Mouse (Mus musculus): Measurements from ENCODE around the gene Nfatc2. TPM values are rescaled to one million over a fixed set of nuclear protein-coding genes. Genes with fewer than 3 reads are reported as not detected.

Nfatc2 gene
- polyA plus RNA-seq, 1 experiment from 2014 or later: 7.3 TPM

DNA sequence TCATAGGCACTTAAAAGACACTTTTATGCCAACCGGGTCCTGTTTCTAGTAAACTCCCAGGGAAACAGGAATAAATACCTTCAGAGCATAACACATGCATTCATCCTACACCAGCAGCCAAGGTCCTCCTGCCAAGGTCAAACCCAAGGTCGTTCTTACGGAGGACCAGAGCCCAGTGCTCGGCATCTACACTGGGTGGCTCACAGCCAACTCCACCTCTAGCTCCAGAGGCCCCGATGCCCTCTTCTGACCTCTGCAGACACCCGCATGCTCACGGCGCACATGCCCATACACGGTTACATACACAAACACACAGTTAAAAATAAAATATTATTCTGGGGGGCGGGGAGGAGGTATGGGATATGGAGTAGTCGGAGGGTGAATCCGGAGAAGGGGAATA lies 14.9 kb downstream of the Nfatc2 start:
- 85% methylated on average over 12 of the region's 12 CpGs for WGBS
- no peak for ATAC-seq (ENCODE audit: low FRiP score, low read depth)
- H3K27ac ChIP-seq: no peak overlapping the region
- no peaks in the 10 kb centered on the region for H3K9me3 ChIP-seq
- no peak overlapping the region for H3K9ac ChIP-seq
- no peak overlapping the region for H3K4me2 ChIP-seq (replicated peaks)
- H3K4me3 ChIP-seq: no peak overlapping the region
- no peaks in the 10 kb centered on the region for H3K36me3 ChIP-seq
- H3K27me3 ChIP-seq: peaks cover 31% of the 10 kb centered on the region
- peaks cover 74% of the 10 kb centered on the region for H3K4me1 ChIP-seq

DNA sequence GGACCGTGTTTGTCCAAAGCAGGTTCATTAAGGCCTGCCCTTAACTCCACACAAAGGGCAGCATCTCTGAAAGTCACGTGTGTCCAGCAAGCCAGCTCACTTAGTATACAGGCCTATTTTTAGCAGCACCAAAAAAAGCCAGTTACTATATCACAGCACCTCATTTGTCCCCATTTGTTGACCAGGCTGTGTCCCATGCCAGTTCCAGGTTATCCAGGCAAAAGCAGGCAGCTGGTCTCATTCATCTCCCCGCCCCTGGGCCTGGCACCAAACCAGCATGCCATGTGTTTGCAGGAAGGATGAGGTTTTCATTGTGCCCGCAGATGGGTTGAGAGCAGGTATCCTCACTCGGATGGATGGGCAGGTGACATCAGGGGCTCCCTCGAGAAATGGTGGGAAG lies 16.6 kb downstream of the Nfatc2 start:
- no peak for ATAC-seq (ENCODE audit: low FRiP score, low read depth)
- Histone ChIP-seq H3K4me1 (peaks cover 81% of the 10 kb centered on the region), H3K4me3 (no peak overlapping the region)

DNA sequence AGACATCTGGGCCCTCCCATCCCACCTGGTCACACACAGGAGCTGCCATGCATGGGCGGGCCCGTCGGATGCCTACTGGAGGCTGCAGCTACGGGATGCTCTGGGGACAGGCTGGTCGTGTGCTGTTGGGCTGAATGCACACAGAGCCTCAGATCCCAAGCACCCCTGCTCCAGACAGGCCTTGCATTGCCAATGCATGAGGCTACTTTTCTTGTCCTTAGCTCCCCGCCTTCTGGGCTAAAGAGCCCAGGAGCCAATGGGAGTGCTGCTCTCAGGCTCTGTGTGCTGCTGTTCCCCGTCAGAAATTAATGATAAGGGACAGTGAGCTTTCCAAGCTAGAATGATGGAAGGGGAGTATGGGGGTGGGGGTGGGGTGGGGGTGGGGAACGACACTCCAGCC lies 17.0 kb downstream of the Nfatc2 start:
- H3K4me2 ChIP-seq (replicated peaks): no peak overlapping the region
- H3K4me3 ChIP-seq: no peak overlapping the region
- peaks cover 10% of the 10 kb centered on the region for H3K27me3 ChIP-seq
- peak overlapping the region; percentile 19; the same call in 1 of the 2 replicates for H3K9ac ChIP-seq
- no peaks in the 10 kb centered on the region for H3K36me3 ChIP-seq
- no peaks in the 10 kb centered on the region for H3K9me3 ChIP-seq
- peaks cover 81% of the 10 kb centered on the region for H3K4me1 ChIP-seq
- WGBS: 66% methylated on average over 8 of the region's 8 CpGs
- H3K27ac ChIP-seq: no peak overlapping the region
- ATAC-seq (ENCODE audit: low FRiP score, low read depth): no peak

More for the DNA sequence above, 16.6 kb downstream of the Nfatc2 start:
- WGBS: 80% methylated on average over 6 of the region's 6 CpGs
- H3K4me2 ChIP-seq (replicated peaks): no peak overlapping the region
- H3K27ac ChIP-seq: no peak overlapping the region
- H3K9me3 ChIP-seq: no peaks in the 10 kb centered on the region
- peaks cover 14% of the 10 kb centered on the region for H3K27me3 ChIP-seq
- H3K36me3 ChIP-seq: no peaks in the 10 kb centered on the region
- H3K9ac ChIP-seq: no peak overlapping the region

DNA sequence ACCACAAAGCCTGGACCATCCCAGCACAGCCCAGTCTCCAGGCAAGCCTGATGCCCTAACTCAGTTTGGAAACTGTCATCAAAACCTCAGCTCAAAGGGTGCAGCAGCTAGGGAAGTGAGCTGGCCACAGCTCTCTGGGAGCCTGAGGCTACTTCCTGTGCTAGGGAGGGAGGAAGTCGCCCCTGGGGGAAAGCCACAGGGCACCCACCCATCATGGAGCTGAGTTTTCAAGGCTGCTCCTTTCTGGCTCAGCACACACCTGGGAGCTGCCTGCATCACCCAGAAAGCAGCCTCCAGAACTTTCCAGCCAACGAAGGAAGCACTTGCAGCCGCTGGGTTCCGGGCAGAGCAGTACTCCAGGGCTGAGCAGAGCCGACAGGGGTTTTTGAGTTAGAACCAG lies 18.4 kb downstream of the Nfatc2 start:
- H3K4me1 ChIP-seq: peaks cover 81% of the 10 kb centered on the region
- no peaks in the 10 kb centered on the region for H3K27me3 ChIP-seq
- no peaks in the 10 kb centered on the region for H3K9me3 ChIP-seq
- H3K4me2 ChIP-seq (replicated peaks): no peak overlapping the region
- no peaks in the 10 kb centered on the region for H3K36me3 ChIP-seq
- no peak overlapping the region for H3K4me3 ChIP-seq
- 73% methylated on average over 5 of the region's 5 CpGs for WGBS
- H3K9ac ChIP-seq: no peak overlapping the region; the same call in 1 of the 2 replicates
- ATAC-seq (ENCODE audit: low FRiP score, low read depth): no peak
- H3K27ac ChIP-seq: peak overlapping the region; percentile 16; the same call in 1 of the 2 replicates

DNA sequence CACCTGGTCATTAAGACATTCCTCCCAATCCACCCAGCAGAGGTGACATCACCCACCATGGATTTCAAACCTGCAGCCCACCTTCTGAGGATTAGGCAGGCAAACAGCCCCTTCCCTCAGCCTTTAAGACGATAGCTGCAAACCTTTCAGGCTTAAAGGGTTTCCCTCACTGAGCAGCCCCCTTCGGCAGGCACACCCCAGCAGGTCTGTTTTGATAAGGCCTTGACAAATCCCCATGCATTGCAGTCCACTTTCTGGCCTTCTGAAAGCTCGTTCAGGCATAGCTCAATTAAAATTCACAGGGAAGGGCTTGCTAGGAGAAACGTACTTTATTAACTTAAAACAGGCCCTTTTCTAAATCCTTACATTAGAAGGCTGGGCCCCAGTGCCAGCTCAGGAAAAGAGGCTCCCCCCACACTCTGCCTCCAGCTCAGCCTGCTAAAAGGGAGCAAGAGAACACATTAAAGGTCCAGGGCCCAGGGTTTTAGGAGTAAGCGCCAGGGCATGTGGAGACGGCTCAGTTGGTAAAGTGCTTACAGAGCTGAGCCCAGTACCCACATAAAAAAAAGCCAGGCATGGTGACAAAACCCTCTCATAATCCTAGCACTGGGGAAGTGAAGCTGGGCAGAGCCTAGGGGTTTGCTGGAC lies 20.1 kb downstream of the Nfatc2 start:
- Histone ChIP-seq H3K4me2 (replicated peaks) (peak overlapping the region; percentile 43), H3K27me3 (no peaks in the 10 kb centered on the region), H3K9ac (no peak overlapping the region), H3K36me3 (no peaks in the 10 kb centered on the region), H3K27ac (peak overlapping the region; percentile 88), H3K4me3 (no peak overlapping the region), H3K9me3 (no peaks in the 10 kb centered on the region), H3K4me1 (peaks cover 82% of the 10 kb centered on the region)
- WGBS: 13% methylated on average over 6 of the region's 6 CpGs
- ATAC-seq (ENCODE audit: low FRiP score, low read depth): peak; percentile 62

DNA sequence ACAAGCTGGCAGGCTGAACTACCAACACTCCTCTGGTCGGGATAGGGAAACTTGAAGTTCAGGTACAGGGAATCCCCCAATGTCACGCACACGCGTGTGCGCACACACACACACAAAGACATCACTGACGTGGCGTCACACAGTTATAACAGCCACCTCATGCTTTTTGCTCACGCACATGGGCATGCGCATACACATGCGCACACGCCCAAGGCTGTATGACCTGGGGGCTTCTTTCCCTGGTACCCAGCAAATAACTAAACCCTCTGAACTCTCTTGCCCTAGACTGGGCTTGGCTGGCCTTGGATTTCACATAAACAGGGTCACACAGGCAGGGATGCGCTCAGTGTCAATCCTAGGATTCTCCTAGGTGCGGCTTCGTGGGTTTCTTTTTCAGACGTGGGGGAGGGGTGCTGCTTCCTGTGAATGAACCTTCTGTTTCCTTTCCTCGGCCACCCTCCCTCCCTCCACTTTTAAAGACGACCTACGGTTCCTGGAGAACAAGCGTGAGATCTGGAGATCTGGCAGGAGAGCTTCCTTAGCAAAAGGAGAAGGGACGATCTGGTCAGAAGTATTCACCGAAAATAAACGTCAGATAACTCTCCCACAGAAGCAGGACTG lies 21.1 kb downstream of the Nfatc2 start:
- Histone ChIP-seq H3K4me2 (replicated peaks) (peak overlapping the region; percentile 43), H3K9me3 (no peaks in the 10 kb centered on the region), H3K27ac (peak overlapping the region; percentile 88), H3K4me3 (no peak overlapping the region), H3K4me1 (peaks cover 88% of the 10 kb centered on the region), H3K9ac (peak overlapping the region; percentile 45; the same call in 1 of the 2 replicates), H3K36me3 (no peaks in the 10 kb centered on the region), H3K27me3 (no peaks in the 10 kb centered on the region)
- ATAC-seq (ENCODE audit: low FRiP score, low read depth): no peak
- WGBS: 44% methylated on average over 22 of the region's 22 CpGs

DNA sequence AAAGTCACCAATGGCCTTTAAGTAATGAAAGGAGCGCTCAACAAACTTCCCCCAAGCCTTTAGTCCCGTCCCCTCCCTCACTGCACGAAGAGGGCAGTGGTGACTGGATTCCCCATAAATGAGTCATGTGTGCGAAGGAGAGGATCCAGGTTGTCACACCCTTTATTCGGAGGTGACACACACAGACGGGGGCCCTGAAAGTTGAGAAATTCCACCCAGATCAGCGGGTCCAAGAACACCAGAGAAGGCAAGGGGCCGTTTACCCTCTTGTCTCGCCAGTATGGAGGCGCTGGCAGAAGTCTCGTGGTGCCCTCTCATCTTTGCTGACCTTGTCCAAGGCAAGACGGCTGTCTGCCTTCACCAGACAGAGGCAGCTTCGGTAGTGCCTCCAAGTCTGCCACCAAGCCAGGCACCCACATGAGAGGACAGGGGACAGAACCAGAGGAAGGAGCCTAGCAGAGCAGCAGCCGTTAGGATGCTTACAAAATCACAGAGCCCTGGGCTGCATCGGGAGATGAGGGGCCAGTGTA lies 21.8 kb downstream of the Nfatc2 start:
- no peaks in the 10 kb centered on the region for H3K36me3 ChIP-seq
- H3K4me1 ChIP-seq: peaks cover 91% of the 10 kb centered on the region
- no peak overlapping the region for H3K4me3 ChIP-seq
- peak overlapping the region; percentile 43; the same call in 1 of the 2 replicates for H3K4me2 ChIP-seq (replicated peaks)
- no peak for ATAC-seq (ENCODE audit: low FRiP score, low read depth)
- 70% methylated on average over 15 of the region's 15 CpGs for WGBS
- no peaks in the 10 kb centered on the region for H3K9me3 ChIP-seq
- no peaks in the 10 kb centered on the region for H3K27me3 ChIP-seq
- peak overlapping the region; percentile 88; the same call in 1 of the 2 replicates for H3K27ac ChIP-seq
- no peak overlapping the region for H3K9ac ChIP-seq

DNA sequence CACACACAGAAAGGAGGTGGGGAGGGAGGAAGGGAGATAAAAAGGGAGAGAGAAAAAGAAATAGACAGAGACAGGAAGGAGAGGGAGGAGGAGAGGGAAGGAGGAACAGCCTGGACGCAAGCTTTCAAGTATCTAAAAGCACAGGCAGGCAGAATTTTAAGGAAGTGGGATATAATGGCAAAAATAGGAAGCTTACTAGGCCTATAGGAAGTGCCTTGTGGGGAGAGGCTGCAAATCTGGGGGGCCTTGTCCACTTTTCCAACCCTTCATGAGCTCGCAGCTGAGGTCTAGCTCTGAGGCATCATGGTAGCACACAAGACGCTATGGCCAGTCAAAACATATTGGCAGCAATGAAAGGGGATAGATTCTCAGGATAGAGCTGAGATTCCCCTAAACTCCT lies 22.3 kb downstream of the Nfatc2 start:
- Histone ChIP-seq H3K36me3 (no peaks in the 10 kb centered on the region), H3K9ac (no peak overlapping the region), H3K9me3 (no peaks in the 10 kb centered on the region), H3K4me1 (peaks cover 91% of the 10 kb centered on the region), H3K27me3 (no peaks in the 10 kb centered on the region), H3K4me2 (replicated peaks) (no peak overlapping the region), H3K4me3 (no peak overlapping the region), H3K27ac (peak overlapping the region; percentile 33; the same call in 1 of the 2 replicates)
- no peak for ATAC-seq (ENCODE audit: low FRiP score, low read depth)
- WGBS: 89% methylated on average over 3 of the region's 3 CpGs

DNA sequence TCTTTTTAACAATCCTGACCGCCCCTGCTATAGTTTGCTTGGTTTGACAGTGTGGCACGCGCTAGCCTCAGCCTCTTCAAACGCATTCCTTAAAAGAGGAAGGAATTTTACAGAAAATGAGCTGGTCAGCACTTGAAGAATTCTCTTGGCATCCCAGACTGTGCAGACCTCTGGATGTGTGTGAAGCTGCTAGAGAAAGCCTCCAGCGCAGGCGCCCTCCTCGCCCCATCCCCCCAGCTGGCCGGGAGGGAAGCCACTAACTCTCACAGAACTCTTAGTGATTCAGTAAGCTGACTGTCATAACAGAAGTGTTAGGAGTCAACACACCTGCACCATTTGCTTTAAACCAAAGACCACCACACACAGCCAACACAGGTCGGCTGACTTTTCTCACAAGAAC lies 23.3 kb downstream of the Nfatc2 start:
- Histone ChIP-seq H3K4me1 (peaks cover 91% of the 10 kb centered on the region), H3K27ac (peak overlapping the region; percentile 58; the same call in 1 of the 2 replicates), H3K36me3 (no peaks in the 10 kb centered on the region), H3K9me3 (no peaks in the 10 kb centered on the region), H3K4me2 (replicated peaks) (no peak overlapping the region), H3K4me3 (no peak overlapping the region), H3K27me3 (no peaks in the 10 kb centered on the region), H3K9ac (no peak overlapping the region)
- 59% methylated on average over 9 of the region's 9 CpGs for WGBS
- no peak for ATAC-seq (ENCODE audit: low FRiP score, low read depth)

DNA sequence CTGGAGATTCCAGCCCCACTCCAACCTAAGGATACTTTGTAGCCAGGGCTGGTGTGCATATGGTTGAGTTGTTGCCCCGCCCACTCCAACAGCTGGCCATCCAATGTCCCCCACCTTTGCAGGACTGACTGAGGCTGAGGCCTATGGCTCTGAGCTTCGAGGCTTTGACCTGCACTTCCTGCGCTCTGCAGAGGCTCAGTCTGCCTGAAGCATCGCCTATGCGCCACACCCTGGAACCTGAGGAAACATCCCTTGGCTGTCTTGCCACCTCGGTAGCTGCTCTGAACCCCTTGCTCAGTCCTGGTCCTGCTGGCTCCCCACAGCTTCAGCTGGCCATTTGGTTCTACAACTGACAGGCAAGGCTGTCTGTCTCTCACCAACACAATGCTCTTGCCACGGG lies 24.1 kb downstream of the Nfatc2 start:
- Histone ChIP-seq H3K9ac (no peak overlapping the region), H3K4me3 (no peak overlapping the region), H3K4me2 (replicated peaks) (no peak overlapping the region), H3K36me3 (no peaks in the 10 kb centered on the region), H3K27me3 (no peaks in the 10 kb centered on the region), H3K9me3 (no peaks in the 10 kb centered on the region), H3K4me1 (peaks cover 94% of the 10 kb centered on the region), H3K27ac (peak overlapping the region; percentile 58; the same call in 1 of the 2 replicates)
- WGBS: 55% methylated on average over 7 of the region's 7 CpGs
- no peak for ATAC-seq (ENCODE audit: low FRiP score, low read depth)

DNA sequence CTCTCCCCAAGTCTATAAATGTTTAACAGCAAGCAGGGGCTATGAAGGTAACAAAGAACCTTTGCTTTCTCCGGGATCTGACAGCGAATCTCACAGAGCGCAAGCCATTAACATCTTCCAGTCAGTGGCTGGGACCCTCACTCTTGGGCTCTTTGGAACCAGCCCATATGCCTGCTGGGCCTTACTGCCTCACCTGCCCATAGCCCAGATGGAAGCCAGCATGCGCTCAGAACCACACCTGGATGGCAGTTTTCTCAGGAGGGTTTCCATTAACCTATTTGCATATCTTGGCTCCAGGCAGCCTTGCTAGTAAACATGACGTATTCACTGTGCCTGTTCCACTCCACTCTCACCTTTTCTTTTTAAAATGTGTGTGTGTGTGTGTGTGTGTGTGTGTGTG lies 25.6 kb downstream of the Nfatc2 start:
- WGBS: 51% methylated on average over 5 of the region's 5 CpGs
- no peak overlapping the region for H3K4me2 ChIP-seq (replicated peaks)
- H3K4me3 ChIP-seq: no peak overlapping the region
- peaks cover 79% of the 10 kb centered on the region for H3K4me1 ChIP-seq
- no peaks in the 10 kb centered on the region for H3K9me3 ChIP-seq
- 0 out of 2 replicates have a peak overlapping the region, but pooled peaks have one; percentile 14 for H3K9ac ChIP-seq
- H3K27ac ChIP-seq: 0 out of 2 replicates have a peak overlapping the region, but pooled peaks have one; percentile 23
- no peaks in the 10 kb centered on the region for H3K27me3 ChIP-seq
- peaks cover 6% of the 10 kb centered on the region for H3K36me3 ChIP-seq
- no peak for ATAC-seq (ENCODE audit: low FRiP score, low read depth)

DNA sequence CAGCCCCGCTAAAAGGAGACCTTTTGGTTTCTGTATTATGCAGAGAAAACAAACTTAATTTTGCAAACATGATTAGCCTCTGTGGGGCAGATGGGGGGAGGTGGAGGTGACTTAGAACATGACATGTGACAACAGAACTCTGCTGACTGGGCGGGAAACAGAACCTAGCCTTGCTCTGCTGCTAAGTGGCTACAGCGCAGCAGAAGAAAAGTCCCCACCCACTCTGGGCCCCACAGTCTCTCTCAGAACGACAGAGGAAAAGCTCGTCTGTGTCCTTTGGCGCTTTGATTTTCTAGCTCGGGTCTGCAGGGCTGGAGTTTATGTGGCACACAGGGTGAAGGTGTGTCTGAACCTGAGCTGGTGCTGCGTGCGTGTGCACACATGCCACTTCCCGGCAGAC lies 26.5 kb downstream of the Nfatc2 start:
- 40% methylated on average over 10 of the region's 10 CpGs for WGBS
- H3K4me2 ChIP-seq (replicated peaks): no peak overlapping the region
- no peaks in the 10 kb centered on the region for H3K27me3 ChIP-seq
- H3K9me3 ChIP-seq: 0 out of 2 replicates have a peak, but pooled peaks cover 2% of the 10 kb centered on the region
- no peak for ATAC-seq (ENCODE audit: low FRiP score, low read depth)
- H3K27ac ChIP-seq: peak overlapping the region; percentile 23; the same call in 1 of the 2 replicates
- peaks cover 15% of the 10 kb centered on the region for H3K36me3 ChIP-seq
- peak overlapping the region; percentile 14; the same call in 1 of the 2 replicates for H3K9ac ChIP-seq
- peaks cover 70% of the 10 kb centered on the region for H3K4me1 ChIP-seq
- no peak overlapping the region for H3K4me3 ChIP-seq

Data from limb, embryonic 13.5 days (tissue).